Mouse (Mus musculus) mouse embryonic stem cell (cell line): Measurements from ENCODE around the gene Cnst.
"Not testable (repeated sequence)": the region's sequence is repeated elsewhere in the genome, so short reads cannot be mapped to it uniquely, and the experiment has no call there.

Experiments
- in situ Hi-C, 2 experiments: fragments of 300-500 bp; cut with MboI; formaldehyde crosslinking; loops; 1 replicate in 1 of 2; 3 replicates in 1 of 2; pipeline ENCODE4 v1.14.3; 2019 to 2020; ENCODE audit warnings: low sequenced_read_pairs in 2 of 2, low pct_unique_long_range_greater_than_20kb in 1 of 2, mixed read lengths in 1 of 2; ENCODE audit not compliant: unreplicated experiment in 1 of 2

The Cnst gene

GRCm38 (mm10) chr1:179545768-179546550 lies at the start of gene Cnst, which contains the start of gene Tfb2m:
TSS of gene Cnst (plus strand) at chr1:179546370.
TSS of gene Tfb2m (minus strand) at chr1:179546267.
- in situ Hi-C loops, result not testable (repeated sequence)

- in situ Hi-C loops, result no loop called here
Measured at GRCm38 (mm10) chr1:179499257-179499656, 46.9 kb upstream of the Cnst start.

DNA sequence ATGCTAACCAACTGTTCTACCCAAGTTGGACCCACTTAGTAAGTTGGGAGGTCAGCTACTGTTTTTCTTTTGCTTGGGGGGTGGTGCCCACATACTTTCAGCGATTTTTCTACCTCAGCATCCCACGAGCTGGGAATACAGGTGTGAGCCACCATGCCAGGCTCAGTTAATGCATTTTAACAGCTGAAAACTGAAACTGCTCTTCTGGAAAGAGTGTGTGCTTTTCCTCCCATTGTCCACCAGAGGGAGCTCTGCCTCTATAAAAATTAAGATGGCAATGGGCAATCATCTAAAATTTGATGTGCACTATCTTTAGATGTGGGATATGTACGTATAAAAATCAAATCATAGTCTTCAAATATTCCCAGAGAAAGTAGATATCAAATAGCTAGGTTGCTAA lies 43.6 kb upstream of the Cnst start:
- in situ Hi-C loops, result loop anchor here in 1 of 2 experiments (10.0 kb wide), 2 partner anchors 122 to 232 kb away; no protein-coding TSS in a partner anchor

- in situ Hi-C loops, result loop anchor here in 1 of 2 experiments (10.0 kb wide), 2 partner anchors 118 to 228 kb away; no protein-coding TSS in a partner anchor
Measured at GRCm38 (mm10) chr1:179506530-179507315, 39.4 kb upstream of the Cnst start.

DNA sequence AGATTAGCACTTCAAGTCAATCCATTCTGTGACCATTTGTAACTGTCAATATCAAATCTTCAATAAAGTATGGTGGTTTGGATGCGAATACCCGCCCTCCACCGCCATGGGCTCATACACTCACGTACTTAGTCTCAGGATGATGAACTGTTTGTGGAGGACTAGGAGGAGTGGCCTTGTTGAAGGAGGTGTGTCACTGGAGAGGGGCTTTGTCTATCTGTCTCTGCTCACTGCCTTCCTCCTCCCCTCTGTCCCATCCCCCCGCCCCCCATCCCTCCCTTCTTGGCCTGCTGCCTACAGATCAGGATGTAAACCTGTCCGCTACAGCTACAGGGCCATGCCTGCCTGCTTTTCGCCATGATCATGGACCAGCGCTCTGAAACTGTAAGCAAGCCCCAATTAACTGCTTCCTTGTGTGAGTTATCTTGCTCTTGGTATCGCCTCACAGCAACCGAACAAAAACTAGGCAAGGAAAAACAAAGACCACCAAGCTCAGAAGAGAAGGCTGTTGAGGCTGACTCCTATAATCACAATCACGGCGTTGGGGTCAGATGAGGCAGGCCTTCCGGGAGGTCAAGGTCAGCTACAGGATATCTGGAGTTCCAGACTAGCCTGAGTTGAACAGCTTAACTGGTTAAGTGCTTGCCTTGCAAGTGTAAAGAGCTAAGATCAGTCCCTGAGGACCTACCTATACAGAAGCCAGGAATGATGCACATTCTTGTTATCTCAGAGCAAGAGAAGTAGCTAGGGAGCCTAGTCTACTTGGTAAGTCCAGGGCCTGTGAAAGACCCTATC lies 35.4 kb upstream of the Cnst start:
- in situ Hi-C loops, result no loop called here

GRCm38 (mm10) chr1:179511895-179512294 lies 34.3 kb upstream of the Cnst start:
- in situ Hi-C loops, result no loop called here

GRCm38 (mm10) chr1:179516941-179517712 lies 29.0 kb upstream of the Cnst start:
- in situ Hi-C loops, result no loop called here

DNA sequence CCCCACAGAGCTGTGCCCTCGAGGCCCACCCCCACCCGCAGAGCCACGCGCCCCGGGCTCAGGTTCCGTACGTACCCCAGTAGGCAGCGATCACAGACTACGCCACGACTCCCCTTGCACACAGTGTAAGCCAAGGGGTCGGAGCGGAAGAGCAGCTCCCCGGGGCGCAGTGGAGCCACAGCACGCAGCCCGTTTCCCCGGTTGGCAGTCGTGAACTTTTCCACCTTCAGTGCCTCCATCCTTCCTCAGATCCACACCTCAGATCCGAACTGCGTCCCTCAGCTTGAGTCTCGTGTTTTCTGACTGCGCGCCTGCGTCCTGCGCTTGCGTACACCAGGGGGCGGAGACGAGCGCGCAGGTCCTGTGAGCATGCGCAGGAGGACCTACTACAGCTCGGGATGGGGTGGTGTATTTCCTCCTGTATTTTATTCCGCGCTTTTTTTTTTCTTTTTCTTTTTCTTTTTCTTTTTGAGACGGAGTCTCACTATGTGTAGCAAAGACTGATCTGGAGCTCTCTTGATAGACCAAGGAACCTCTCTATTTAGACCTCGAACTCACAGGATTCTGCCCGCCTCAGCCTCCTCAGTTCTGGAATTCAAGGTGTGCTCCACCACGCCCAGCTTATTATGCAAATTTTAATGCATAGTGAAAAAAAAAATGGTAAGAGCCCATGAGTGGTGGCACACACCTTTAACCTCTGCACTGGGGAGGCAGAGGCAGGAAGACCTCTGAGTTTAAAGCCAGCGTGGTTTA lies 28.3 kb upstream of the Cnst start, which contains the start of gene Smyd3:
Gene Smyd3, minus strand, starts transcription at position 329 of the 753 bp plus-strand sequence.
- in situ Hi-C loops, result no loop called here

- in situ Hi-C loops, result no loop called here
Measured at GRCm38 (mm10) chr1:179519901-179520300, 26.3 kb upstream of the Cnst start.

DNA sequence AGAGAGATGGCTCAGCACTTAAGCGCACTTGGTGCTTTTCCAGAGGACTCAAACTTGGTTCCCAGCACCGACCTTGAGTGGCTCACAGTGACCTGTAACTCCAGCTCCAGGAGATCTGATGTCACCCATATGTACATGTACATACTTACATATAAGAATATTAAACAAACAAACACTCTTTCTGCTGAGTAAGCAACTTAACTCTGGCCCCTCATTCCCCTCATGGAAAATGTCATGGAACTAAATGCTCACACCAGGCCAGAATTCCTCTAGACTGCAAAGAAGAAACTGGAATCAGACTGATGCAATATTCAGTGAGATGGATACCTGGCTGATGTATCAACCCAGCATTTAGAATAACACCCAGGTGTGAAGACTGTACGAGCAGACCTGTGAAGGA lies 7.1 kb upstream of the Cnst start:
- in situ Hi-C loops, result no loop called here

DNA sequence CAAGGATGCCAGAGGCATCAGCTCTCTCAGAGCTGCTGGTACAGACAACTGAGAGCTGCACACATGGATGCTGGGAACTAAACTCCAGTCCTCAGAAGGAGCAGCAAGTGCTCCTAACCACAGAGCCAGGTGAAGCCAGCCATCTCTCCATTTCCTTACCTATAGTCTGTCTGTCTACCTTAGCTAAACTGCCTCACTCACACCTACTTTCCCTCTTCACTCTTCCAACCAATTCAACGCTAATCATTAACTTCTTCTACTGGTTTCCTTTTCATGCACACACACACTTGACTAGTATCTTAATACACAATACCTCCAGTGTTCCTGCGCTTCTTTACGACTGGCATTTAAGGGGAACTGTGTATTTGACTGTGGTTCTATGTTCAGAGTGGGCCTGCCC lies 6.3 kb upstream of the Cnst start:
- in situ Hi-C loops, result no loop called here

GRCm38 (mm10) chr1:179541502-179541901 lies 4.7 kb upstream of the Cnst start:
- in situ Hi-C loops, result no loop called here

DNA sequence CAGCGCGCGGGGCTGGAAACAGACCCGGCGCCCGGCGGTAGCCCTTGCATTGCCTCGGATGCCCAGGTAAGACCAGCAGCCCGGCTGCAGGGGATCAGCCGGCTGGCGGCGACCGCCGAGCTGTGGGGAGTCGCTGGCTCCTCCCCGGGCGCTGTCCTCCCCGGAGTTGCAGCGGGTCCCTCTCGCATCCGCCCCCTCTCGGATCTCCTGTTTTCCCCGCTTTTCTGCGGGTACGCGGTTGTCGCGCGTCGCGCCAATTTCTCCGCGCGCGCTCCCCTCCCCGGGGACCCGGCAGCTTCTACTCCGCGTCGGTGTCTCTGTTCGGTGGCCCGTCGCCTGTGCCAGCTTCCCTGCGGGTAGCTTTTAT lies 364 bp downstream of the Cnst start:
- in situ Hi-C loops, result no loop called here

- in situ Hi-C loops, result no loop called here
Measured at GRCm38 (mm10) chr1:179547176-179547575, 1.0 kb downstream of the Cnst start.

DNA sequence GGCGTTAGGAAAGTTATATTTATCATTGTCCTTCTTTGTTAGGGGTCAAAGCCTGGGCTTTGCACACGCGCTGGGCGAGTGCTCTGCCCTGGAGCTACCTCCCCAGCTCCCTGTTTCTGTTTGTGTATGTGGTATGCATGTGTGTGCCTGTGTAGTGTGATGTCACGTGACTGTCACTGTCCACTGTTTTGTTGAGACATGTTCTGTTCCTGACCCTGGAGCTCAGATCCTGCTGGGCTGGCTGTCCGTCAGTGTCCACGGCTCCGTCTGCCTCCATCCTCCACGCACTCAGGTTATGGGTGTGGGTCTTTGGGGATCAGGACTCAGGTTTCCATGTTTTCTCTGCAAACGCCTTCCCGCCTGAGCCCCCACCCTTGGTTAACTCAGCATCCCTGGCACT lies 2.0 kb downstream of the Cnst start:
- in situ Hi-C loops, result no loop called here

- in situ Hi-C loops, result no loop called here
Measured at GRCm38 (mm10) chr1:179548996-179549752, 3.0 kb downstream of the Cnst start.

- in situ Hi-C loops, result no loop called here
Measured at GRCm38 (mm10) chr1:179551336-179551735, 5.2 kb downstream of the Cnst start.
